Mouse (Mus musculus): ENCODE data around the gene Slc30a4. TPM values are rescaled to one million over a fixed set of nuclear protein-coding genes. Genes with fewer than 3 reads are reported as not detected.
A peak's percentile ranks its signal among the peaks of the same experiment; 100 is the strongest.

Gene Slc30a4
- polyA plus RNA-seq (2012; rRNA removed): 10.8 and 12.1 TPM in 2 replicates

- DNase-seq (ENCODE audit: low spot score): peak; percentile 60
Measured at GRCm38 (mm10) chr2:122702181-122703036, at the start of gene Slc30a4. Gene Slc30a4 (minus strand): TSS chr2:122702663.

- DNase-seq (ENCODE audit: low spot score): no peak
Measured at GRCm38 (mm10) chr2:122746461-122746860, 44.0 kb upstream of the Slc30a4 start.

- DNase-seq (ENCODE audit: low spot score): no peak
Measured at GRCm38 (mm10) chr2:122739023-122739422, 36.6 kb upstream of the Slc30a4 start.

- peak; percentile 66 for DNase-seq (ENCODE audit: low spot score)
Measured at GRCm38 (mm10) chr2:122737894-122738830, 35.7 kb upstream of the Slc30a4 start, which contains the start of gene Bloc1s6. Gene Bloc1s6 (plus strand): TSS chr2:122738503.

GRCm38 (mm10) chr2:122731456-122731855 is 29.0 kb upstream of the Slc30a4 start:
- DNase-seq (ENCODE audit: low spot score): no peak

GRCm38 (mm10) chr2:122725604-122726003 is 23.1 kb upstream of the Slc30a4 start:
- no peak for DNase-seq (ENCODE audit: low spot score)

GRCm38 (mm10) chr2:122720564-122720963 is 18.1 kb upstream of the Slc30a4 start:
- DNase-seq (ENCODE audit: low spot score): no peak

- DNase-seq (ENCODE audit: low spot score): no peak
Measured at GRCm38 (mm10) chr2:122719232-122719631, 16.8 kb upstream of the Slc30a4 start.

GRCm38 (mm10) chr2:122716301-122716842 is 13.9 kb upstream of the Slc30a4 start:
- DNase-seq (ENCODE audit: low spot score): no peak

GRCm38 (mm10) chr2:122715148-122715692 is 12.8 kb upstream of the Slc30a4 start:
- DNase-seq (ENCODE audit: low spot score): no peak

GRCm38 (mm10) chr2:122712848-122713247 is 10.4 kb upstream of the Slc30a4 start:
- no peak for DNase-seq (ENCODE audit: low spot score)

- DNase-seq (ENCODE audit: low spot score): no peak
Measured at GRCm38 (mm10) chr2:122711911-122712310, 9.4 kb upstream of the Slc30a4 start.

GRCm38 (mm10) chr2:122709156-122709555 is 6.7 kb upstream of the Slc30a4 start:
- no peak for DNase-seq (ENCODE audit: low spot score)

GRCm38 (mm10) chr2:122708080-122708479 is 5.6 kb upstream of the Slc30a4 start:
- no peak for DNase-seq (ENCODE audit: low spot score)

GRCm38 (mm10) chr2:122704572-122704971 is 2.1 kb upstream of the Slc30a4 start:
- no peak for DNase-seq (ENCODE audit: low spot score)

GRCm38 (mm10) chr2:122701871-122702180 is 637 bp downstream of the Slc30a4 start:
- DNase-seq (ENCODE audit: low spot score): no peak

- DNase-seq (ENCODE audit: low spot score): no peak
Measured at GRCm38 (mm10) chr2:122701012-122701411, 1.5 kb downstream of the Slc30a4 start.

- no peak for DNase-seq (ENCODE audit: low spot score)
Measured at GRCm38 (mm10) chr2:122697526-122697925, 4.9 kb downstream of the Slc30a4 start.

- no peak for DNase-seq (ENCODE audit: low spot score)
Measured at GRCm38 (mm10) chr2:122686665-122687064, 15.8 kb downstream of the Slc30a4 start.

- no peak for DNase-seq (ENCODE audit: low spot score)
Measured at GRCm38 (mm10) chr2:122683641-122684040, 18.8 kb downstream of the Slc30a4 start.

GRCm38 (mm10) chr2:122682520-122682919 is 19.9 kb downstream of the Slc30a4 start:
- DNase-seq (ENCODE audit: low spot score): no peak

All from urinary bladder, adult 2 months (tissue).